Mouse (Mus musculus): ENCODE measurements at regions not wholly inside any gene's neighbourhood (a gene's known extent, or its start where the extent isn't known, plus 50 kb on each side); places are given as distances from the start of the nearest gene placed in this dataset.
"Not testable (repeated sequence)": the region's sequence is repeated elsewhere in the genome, so short reads cannot be mapped to it uniquely, and the experiment has no call there.

- TF ChIP-seq TAL1 (IDR thresholded peaks at IDR 0.05; ENCODE audit: low read length) (no peak), GATA1 (IDR thresholded peaks at IDR 0.05; ENCODE audit: low read length) (no peak)
- Histone ChIP-seq H3K4me3 (replicated peaks) (no peak overlapping the region), H3K4me1 (ENCODE audit: control insufficient read depth) (no peaks in the 10 kb centered on the region), H3K27me3 (ENCODE audit: control insufficient read depth) (peaks cover 7% of the 10 kb centered on the region), H3K36me3 (ENCODE audit: control insufficient read depth) (no peaks in the 10 kb centered on the region), H3K9me3 (ENCODE audit: control insufficient read depth, low read length) (no peaks in the 10 kb centered on the region)
Measured at GRCm38 (mm10) chr9:41889568-41890272, 234.4 kb downstream of the Sorl1 start.

GRCm38 (mm10) chr9:41888616-41889150 lies 235.4 kb downstream of the Sorl1 start:
- H3K27me3 ChIP-seq (ENCODE audit: control insufficient read depth): peaks cover 7% of the 10 kb centered on the region
- H3K9me3 ChIP-seq (ENCODE audit: control insufficient read depth, low read length): no peaks in the 10 kb centered on the region
- no peak overlapping the region for H3K4me3 ChIP-seq (replicated peaks)
- no peaks in the 10 kb centered on the region for H3K36me3 ChIP-seq (ENCODE audit: control insufficient read depth)
- no peaks in the 10 kb centered on the region for H3K4me1 ChIP-seq (ENCODE audit: control insufficient read depth)
- TF ChIP-seq GATA1 (IDR thresholded peaks at IDR 0.05; ENCODE audit: low read length) (no peak), TAL1 (IDR thresholded peaks at IDR 0.05; ENCODE audit: low read length) (no peak)

GRCm38 (mm10) chr9:41886456-41886855 lies 237.6 kb downstream of the Sorl1 start:
- H3K27me3 ChIP-seq (ENCODE audit: control insufficient read depth); H3K4me3 ChIP-seq (replicated peaks); H3K9me3 ChIP-seq (ENCODE audit: control insufficient read depth, low read length); H3K36me3 ChIP-seq (ENCODE audit: control insufficient read depth); H3K4me1 ChIP-seq (ENCODE audit: control insufficient read depth): not testable (repeated sequence)

GRCm38 (mm10) chr9:41880457-41880856 lies 243.6 kb downstream of the Sorl1 start:
- Histone ChIP-seq H3K27me3 (ENCODE audit: control insufficient read depth) (no peaks in the 10 kb centered on the region), H3K36me3 (ENCODE audit: control insufficient read depth) (no peaks in the 10 kb centered on the region), H3K4me1 (ENCODE audit: control insufficient read depth) (no peaks in the 10 kb centered on the region), H3K9me3 (ENCODE audit: control insufficient read depth, low read length) (no peaks in the 10 kb centered on the region), H3K4me3 (replicated peaks) (no peak overlapping the region)
- TF ChIP-seq GATA1 (IDR thresholded peaks at IDR 0.05; ENCODE audit: low read length): no peak
- TF ChIP-seq TAL1 (IDR thresholded peaks at IDR 0.05; ENCODE audit: low read length): no peak

GRCm38 (mm10) chr9:41879080-41879479 lies 245.0 kb downstream of the Sorl1 start:
- H3K9me3 ChIP-seq (ENCODE audit: control insufficient read depth, low read length): no peaks in the 10 kb centered on the region
- H3K4me1 ChIP-seq (ENCODE audit: control insufficient read depth): no peaks in the 10 kb centered on the region
- no peak overlapping the region for H3K4me3 ChIP-seq (replicated peaks)
- TF ChIP-seq TAL1 (IDR thresholded peaks at IDR 0.05; ENCODE audit: low read length) (no peak), GATA1 (IDR thresholded peaks at IDR 0.05; ENCODE audit: low read length) (no peak)
- H3K36me3 ChIP-seq (ENCODE audit: control insufficient read depth): no peaks in the 10 kb centered on the region
- no peaks in the 10 kb centered on the region for H3K27me3 ChIP-seq (ENCODE audit: control insufficient read depth)

- Histone ChIP-seq H3K36me3 (ENCODE audit: control insufficient read depth) (no peaks in the 10 kb centered on the region), H3K27me3 (ENCODE audit: control insufficient read depth) (no peaks in the 10 kb centered on the region), H3K9me3 (ENCODE audit: control insufficient read depth, low read length) (no peaks in the 10 kb centered on the region), H3K4me3 (replicated peaks) (no peak overlapping the region), H3K4me1 (ENCODE audit: control insufficient read depth) (no peaks in the 10 kb centered on the region)
- TF ChIP-seq GATA1 (IDR thresholded peaks at IDR 0.05; ENCODE audit: low read length): no peak
- no peak for TF ChIP-seq TAL1 (IDR thresholded peaks at IDR 0.05; ENCODE audit: low read length)
Measured at GRCm38 (mm10) chr9:41861136-41861535, 263.0 kb downstream of the Sorl1 start.

GRCm38 (mm10) chr9:41860681-41861080 lies 263.4 kb downstream of the Sorl1 start:
- no peaks in the 10 kb centered on the region for H3K4me1 ChIP-seq (ENCODE audit: control insufficient read depth)
- H3K27me3 ChIP-seq (ENCODE audit: control insufficient read depth): no peaks in the 10 kb centered on the region
- H3K9me3 ChIP-seq (ENCODE audit: control insufficient read depth, low read length): no peaks in the 10 kb centered on the region
- TF ChIP-seq TAL1 (IDR thresholded peaks at IDR 0.05; ENCODE audit: low read length) (no peak), GATA1 (IDR thresholded peaks at IDR 0.05; ENCODE audit: low read length) (no peak)
- H3K4me3 ChIP-seq (replicated peaks): no peak overlapping the region
- H3K36me3 ChIP-seq (ENCODE audit: control insufficient read depth): no peaks in the 10 kb centered on the region

- Histone ChIP-seq H3K4me3 (replicated peaks) (no peak overlapping the region), H3K36me3 (ENCODE audit: control insufficient read depth) (no peaks in the 10 kb centered on the region), H3K27me3 (ENCODE audit: control insufficient read depth) (no peaks in the 10 kb centered on the region), H3K4me1 (ENCODE audit: control insufficient read depth) (no peaks in the 10 kb centered on the region), H3K9me3 (ENCODE audit: control insufficient read depth, low read length) (no peaks in the 10 kb centered on the region)
- no peak for TF ChIP-seq TAL1 (IDR thresholded peaks at IDR 0.05; ENCODE audit: low read length)
- TF ChIP-seq GATA1 (IDR thresholded peaks at IDR 0.05; ENCODE audit: low read length): no peak
Measured at GRCm38 (mm10) chr9:41859780-41860179, 264.3 kb downstream of the Sorl1 start.

GRCm38 (mm10) chr9:41852099-41852498 lies 272.0 kb downstream of the Sorl1 start:
- no peaks in the 10 kb centered on the region for H3K9me3 ChIP-seq (ENCODE audit: control insufficient read depth, low read length)
- no peaks in the 10 kb centered on the region for H3K4me1 ChIP-seq (ENCODE audit: control insufficient read depth)
- TF ChIP-seq GATA1 (IDR thresholded peaks at IDR 0.05; ENCODE audit: low read length) (no peak), TAL1 (IDR thresholded peaks at IDR 0.05; ENCODE audit: low read length) (no peak)
- no peaks in the 10 kb centered on the region for H3K36me3 ChIP-seq (ENCODE audit: control insufficient read depth)
- no peak overlapping the region for H3K4me3 ChIP-seq (replicated peaks)
- no peaks in the 10 kb centered on the region for H3K27me3 ChIP-seq (ENCODE audit: control insufficient read depth)
